Mouse (Mus musculus) bone marrow, adult 2 months (tissue): ENCODE measurements around the gene Mapkapk3.

Experiments used
- CTCF ChIP-seq: fragments of 200-500 bp; IDR thresholded peaks from 2 replicates; pipeline ENCODE4 v1.5.1; 2011; ENCODE audit warnings: low read length, control low read depth; ENCODE audit not compliant: control insufficient read depth, insufficient read depth
- POLR2A ChIP-seq: fragments of 200-500 bp; IDR thresholded peaks from 2 replicates; pipeline ENCODE4 v1.6.1; 2011; ENCODE audit warnings: low read depth, mild to moderate bottlenecking, control low read depth, low read length, borderline replicate concordance; ENCODE audit not compliant: control insufficient read depth

DNA sequence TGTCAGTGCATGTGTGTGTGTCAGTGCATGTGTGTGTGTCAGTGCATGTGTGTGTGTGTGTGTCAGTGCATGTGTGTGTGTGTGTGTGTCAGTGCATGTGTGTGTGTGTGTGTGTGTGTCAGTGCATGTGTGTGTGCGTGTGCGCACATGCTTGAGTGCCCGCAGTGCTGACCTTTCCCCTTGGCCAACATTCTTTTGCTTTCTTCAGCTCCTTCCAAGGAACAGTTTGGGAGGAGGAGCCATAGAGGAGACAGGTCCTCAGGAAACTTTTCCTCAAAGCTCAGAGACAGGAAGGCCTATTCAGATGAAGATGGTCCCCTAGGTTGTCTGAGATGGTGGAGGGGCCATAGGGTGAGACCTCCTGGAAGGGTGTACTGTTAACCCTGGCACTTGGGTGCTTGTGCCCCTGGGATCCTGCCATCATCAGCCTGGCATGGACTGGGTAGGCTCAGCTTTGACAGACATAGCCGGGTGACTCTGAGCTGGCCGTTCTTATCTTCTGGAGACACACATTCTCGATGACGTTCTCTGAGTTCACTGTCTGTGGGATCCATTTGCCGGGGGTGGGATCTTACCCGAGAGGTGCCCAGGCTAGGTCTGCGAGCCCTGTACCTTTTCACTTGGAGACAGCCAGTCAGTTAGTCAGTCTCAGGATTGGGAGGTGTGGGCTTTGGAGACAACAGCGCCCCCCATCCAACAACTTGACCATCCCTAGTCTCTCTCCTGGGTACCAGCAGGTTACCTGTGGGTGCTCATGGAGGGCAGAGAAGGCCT is 17.6 kb upstream of the Mapkapk3 start:
- TF ChIP-seq CTCF (no peak), POLR2A (no peak)
